Mouse (Mus musculus): ENCODE results near the gene Ankib1. TPM values are rescaled to one million over a fixed set of nuclear protein-coding genes. Genes with fewer than 3 reads are reported as not detected.

Ankib1 gene
- total and polyA plus RNA-seq, 3 experiments, result 14.5 to 19.5 TPM; not detected in 1

- Histone ChIP-seq H3K27ac (ENCODE audit: control insufficient read depth, low read depth, low read length) (no peak within 1 kb of the TSS), H3K4me1 (ENCODE audit: control insufficient read depth in 1 of 2, insufficient read depth in 2 of 2, low read length in 2 of 2) (peaks cover 0 to 2% of the 10 kb centered on the region in 2 experiments; a peak in 2 of 4 replicates), H3K4me3 (ENCODE audit: control insufficient read depth in 1 of 2, insufficient read depth in 1 of 2, low read depth in 2 of 2, low read length in 2 of 2) (no peak within 1 kb of the TSS), H3K79me2 (ENCODE audit: control insufficient read depth, insufficient read depth, low read length, poor library complexity) (no peaks in the 10 kb centered on the region), H3K27me3 (ENCODE audit: control insufficient read depth in 1 of 2, insufficient read depth in 2 of 2, low read length in 2 of 2) (no peaks in the 10 kb centered on the region), H3K36me3 (ENCODE audit: control insufficient read depth in 1 of 2, insufficient read depth in 2 of 2, low read length in 2 of 2) (peaks cover 0 to 6% of the 10 kb centered on the region in 2 experiments; a peak in 2 of 4 replicates), H3K9ac (ENCODE audit: control insufficient read depth, low read depth, low read length, poor library complexity, severe bottlenecking) (no peak within 1 kb of the TSS), H3K9me3 (replicated peaks; ENCODE audit: insufficient read depth, low read length) (no peaks in the 10 kb centered on the region)
- TF ChIP-seq GABPA (IDR thresholded peaks at IDR 0.05; ENCODE audit: low read depth, low read length) (no peak), UBTF (IDR thresholded peaks at IDR 0.05; ENCODE audit: borderline replicate concordance, insufficient read depth, low read depth, low read length) (no peak), ZC3H11A (IDR thresholded peaks at IDR 0.05; ENCODE audit: low read depth, low read length) (no peak), MAFK (IDR thresholded peaks at IDR 0.05; ENCODE audit: borderline replicate concordance, low read depth, low read length) (no peak), MEF2A (IDR thresholded peaks at IDR 0.05; ENCODE audit: extremely low read depth, insufficient replicate concordance, low read depth, low read length, poor library complexity, severe bottlenecking) (no peak), ELF1 (IDR thresholded peaks at IDR 0.05; ENCODE audit: low read depth, low read length) (no peak), MYC (IDR thresholded peaks at IDR 0.05; ENCODE audit: low read depth, low read length) (no peak), USF2 (IDR thresholded peaks at IDR 0.05; ENCODE audit: borderline replicate concordance in 1 of 2, insufficient read depth in 1 of 2, low read depth in 1 of 2, low read length in 2 of 2) (no peak)
- no peak for DNase-seq (ENCODE audit: low read depth, low spot score)
These were observed 145.6 kb downstream of the Ankib1 start, which contains the start of gene Gatad1 for GRCm38 (mm10) chr5:3657085-3657484. Gatad1 (minus strand) TSS chr5:3657185.

DNA sequence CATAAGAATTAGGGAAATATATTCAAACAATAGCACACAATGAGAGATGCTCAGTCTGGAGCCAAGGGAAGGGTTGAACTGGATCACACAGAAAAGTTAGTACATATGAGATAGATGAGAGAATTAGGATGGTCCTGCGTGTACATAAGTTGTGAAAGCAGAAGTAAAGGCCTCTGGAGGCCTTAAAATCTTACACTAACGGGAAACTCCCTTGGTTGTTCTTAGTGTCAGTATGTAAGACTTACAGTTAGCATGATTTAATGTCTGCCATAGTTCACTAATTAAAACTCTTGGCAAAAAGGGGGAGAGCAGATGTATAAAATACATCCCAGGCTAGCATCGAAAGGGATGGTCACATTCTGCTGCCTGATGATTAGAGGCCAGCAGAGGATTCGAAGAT is 148.9 kb downstream of the Ankib1 start:
- peaks cover 0 to 20% of the 10 kb centered on the region in 2 experiments; a peak in 2 of 4 replicates for H3K36me3 ChIP-seq (ENCODE audit: control insufficient read depth in 1 of 2, insufficient read depth in 2 of 2, low read length in 2 of 2)
- no peaks in the 10 kb centered on the region for H3K27me3 ChIP-seq (ENCODE audit: control insufficient read depth in 1 of 2, insufficient read depth in 2 of 2, low read length in 2 of 2)
- peak overlapping the region; percentile 81 for H3K9ac ChIP-seq (ENCODE audit: control insufficient read depth, low read depth, low read length, poor library complexity, severe bottlenecking)
- H3K79me2 ChIP-seq (ENCODE audit: control insufficient read depth, insufficient read depth, low read length, poor library complexity), result no peaks in the 10 kb centered on the region
- H3K4me3 ChIP-seq (ENCODE audit: control insufficient read depth in 1 of 2, insufficient read depth in 1 of 2, low read depth in 2 of 2, low read length in 2 of 2), result peak overlapping the region; percentile 43 to 56; a peak in 3 of 4 replicates
- 0 out of 4 replicates have a peak, but pooled peaks of 1 of the 2 experiments have one; percentile 14 for TF ChIP-seq EP300 (IDR thresholded peaks at IDR 0.05; ENCODE audit: low read depth in 1 of 2, low read length in 2 of 2)
- no peak for TF ChIP-seq USF1 (IDR thresholded peaks at IDR 0.05; ENCODE audit: low read depth, low read length)
- TF ChIP-seq MXI1 (IDR thresholded peaks at IDR 0.05; ENCODE audit: low read depth, low read length), result no peak
- TF ChIP-seq CHD1 (IDR thresholded peaks at IDR 0.05; ENCODE audit: low read depth, low read length), result no peak
- 0 out of 2 replicates have a peak, but pooled peaks have one; percentile 34 for TF ChIP-seq ZMIZ1 (IDR thresholded peaks at IDR 0.05; ENCODE audit: low read depth, low read length)
- peaks cover 3 to 25% of the 10 kb centered on the region in 2 experiments; a peak in 3 of 4 replicates for H3K4me1 ChIP-seq (ENCODE audit: control insufficient read depth in 1 of 2, insufficient read depth in 2 of 2, low read length in 2 of 2)
- no peaks in the 10 kb centered on the region for H3K9me3 ChIP-seq (replicated peaks; ENCODE audit: insufficient read depth, low read length)
- peak overlapping the region; percentile 97 for H3K27ac ChIP-seq (ENCODE audit: control insufficient read depth, low read depth, low read length)
- DNase-seq (ENCODE audit: low read depth, low spot score), result no peak
